Mouse (Mus musculus): Measurements from ENCODE around the gene Pfkm. TPM values are rescaled to one million over a fixed set of nuclear protein-coding genes. Genes with fewer than 3 reads are reported as not detected.

The Pfkm gene
- polyA plus RNA-seq, 1 experiment from 2014 or later, result 106 TPM

DNA sequence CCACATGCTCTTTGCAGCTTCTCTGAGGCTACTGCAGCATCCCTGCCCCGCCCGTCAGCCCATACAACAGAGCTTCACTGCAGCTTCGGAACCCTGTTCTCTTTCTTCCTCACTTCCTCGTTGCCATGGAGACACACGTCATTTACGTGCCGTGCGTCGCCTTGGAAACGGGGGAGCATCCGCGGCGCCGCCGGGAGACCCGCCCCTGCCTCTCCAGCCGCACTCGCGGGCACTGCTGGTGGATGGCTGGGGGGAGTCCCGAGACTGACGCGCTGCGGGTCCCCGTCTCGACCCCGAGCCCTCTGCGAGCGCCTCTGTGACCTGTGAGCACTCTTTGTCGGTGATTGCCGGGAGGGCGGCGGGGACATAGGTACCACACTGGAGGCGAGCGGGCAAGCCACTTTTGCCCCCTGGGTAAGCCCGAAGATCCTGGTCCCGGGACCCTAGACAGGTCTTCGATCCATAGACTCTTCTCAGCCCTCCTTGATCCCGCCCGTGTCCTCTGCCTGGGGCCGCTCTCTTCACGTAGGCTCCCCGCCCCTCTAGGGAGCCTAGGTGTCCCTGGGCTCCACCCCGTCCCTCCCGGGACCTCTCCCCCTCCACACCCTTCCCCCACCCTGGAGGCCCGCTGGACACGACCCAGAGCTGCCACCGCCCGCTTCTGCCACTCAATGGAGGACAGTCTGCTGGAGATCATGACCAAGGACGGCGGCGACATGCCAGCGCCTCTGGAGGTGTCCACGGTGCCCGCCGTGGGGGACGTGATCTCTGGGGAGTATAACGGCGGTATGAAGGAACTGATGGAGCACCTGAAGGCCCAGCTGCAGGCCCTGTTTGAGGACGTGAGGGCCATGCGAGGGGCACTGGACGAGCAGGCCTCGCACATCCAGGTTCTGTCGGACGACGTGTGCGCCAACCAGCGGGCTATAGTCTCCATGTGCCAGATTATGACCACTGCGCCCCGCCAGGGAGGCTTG is 75.5 kb downstream of the Pfkm start:
- Histone ChIP-seq H3K4me1 (ENCODE audit: control insufficient read depth, insufficient read depth, low read depth, low read length) (peaks cover 7% of the 10 kb centered on the region), H3K4me3 (ENCODE audit: low read length) (peak overlapping the region; percentile 70), H3K9ac (ENCODE audit: low read depth, low read length) (peak overlapping the region; percentile 77), H3K9me3 (ENCODE audit: control insufficient read depth, low read length) (no peaks in the 10 kb centered on the region), H3K27ac (ENCODE audit: low read depth, low read length) (peak overlapping the region; percentile 94), H3K27me3 (replicated peaks; ENCODE audit: control insufficient read depth, insufficient read depth, low read length) (no peaks in the 10 kb centered on the region), H3K4me2 (ENCODE audit: low read length) (peak overlapping the region; percentile 72), H3K36me3 (ENCODE audit: control insufficient read depth, insufficient read depth, low read length) (no peaks in the 10 kb centered on the region)
- WGBS, result under 1% methylated on average over 63 of the region's 69 CpGs
- ATAC-seq, result peak; percentile 95

GRCm38 (mm10) chr15:98168622-98169004 is 76.2 kb downstream of the Pfkm start:
- no peak for ATAC-seq
- Histone ChIP-seq H3K4me2 (ENCODE audit: low read length) (peak overlapping the region; percentile 72), H3K4me1 (ENCODE audit: control insufficient read depth, insufficient read depth, low read depth, low read length) (peaks cover 8% of the 10 kb centered on the region), H3K9ac (ENCODE audit: low read depth, low read length) (peak overlapping the region; percentile 77), H3K27ac (ENCODE audit: low read depth, low read length) (no peak overlapping the region; the same call in 1 of the 2 replicates), H3K27me3 (replicated peaks; ENCODE audit: control insufficient read depth, insufficient read depth, low read length) (no peaks in the 10 kb centered on the region), H3K4me3 (ENCODE audit: low read length) (peak overlapping the region; percentile 70), H3K9me3 (ENCODE audit: control insufficient read depth, low read length) (no peaks in the 10 kb centered on the region), H3K36me3 (ENCODE audit: control insufficient read depth, insufficient read depth, low read length) (no peaks in the 10 kb centered on the region)
- WGBS, result 4% methylated on average over 19 of the region's 19 CpGs

- Histone ChIP-seq H3K27ac (ENCODE audit: low read depth, low read length) (no peak overlapping the region), H3K4me3 (ENCODE audit: low read length) (peak overlapping the region; percentile 70), H3K36me3 (ENCODE audit: control insufficient read depth, insufficient read depth, low read length) (no peaks in the 10 kb centered on the region), H3K27me3 (replicated peaks; ENCODE audit: control insufficient read depth, insufficient read depth, low read length) (no peaks in the 10 kb centered on the region), H3K9ac (ENCODE audit: low read depth, low read length) (peak overlapping the region; percentile 53), H3K9me3 (ENCODE audit: control insufficient read depth, low read length) (no peaks in the 10 kb centered on the region), H3K4me2 (ENCODE audit: low read length) (peak overlapping the region; percentile 72), H3K4me1 (ENCODE audit: control insufficient read depth, insufficient read depth, low read depth, low read length) (peaks cover 9% of the 10 kb centered on the region)
- no peak for ATAC-seq
- 25% methylated on average over 7 of the region's 7 CpGs for WGBS
These were observed 78.0 kb downstream of the Pfkm start for GRCm38 (mm10) chr15:98170365-98170764.

GRCm38 (mm10) chr15:98170917-98171316 is 78.5 kb downstream of the Pfkm start:
- no peaks in the 10 kb centered on the region for H3K27me3 ChIP-seq (replicated peaks; ENCODE audit: control insufficient read depth, insufficient read depth, low read length)

GRCm38 (mm10) chr15:98172113-98172512 is 79.7 kb downstream of the Pfkm start:
- no peaks in the 10 kb centered on the region for H3K36me3 ChIP-seq (ENCODE audit: control insufficient read depth, insufficient read depth, low read length)
- no peak overlapping the region for H3K4me3 ChIP-seq (ENCODE audit: low read length)
- no peak for ATAC-seq
- H3K4me2 ChIP-seq (ENCODE audit: low read length), result peak overlapping the region; percentile 72; the same call in 1 of the 2 replicates
- peaks cover 9% of the 10 kb centered on the region for H3K4me1 ChIP-seq (ENCODE audit: control insufficient read depth, insufficient read depth, low read depth, low read length)
- no peaks in the 10 kb centered on the region for H3K9me3 ChIP-seq (ENCODE audit: control insufficient read depth, low read length)
- no peak overlapping the region for H3K27ac ChIP-seq (ENCODE audit: low read depth, low read length)
- 0 out of 2 replicates have a peak, but pooled peaks cover 2% of the 10 kb centered on the region for H3K27me3 ChIP-seq (replicated peaks; ENCODE audit: control insufficient read depth, insufficient read depth, low read length)
- no peak overlapping the region for H3K9ac ChIP-seq (ENCODE audit: low read depth, low read length)
- 75% methylated on average over 5 of the region's 5 CpGs for WGBS

More at GRCm38 (mm10) chr15:98170917-98171316, 78.5 kb downstream of the Pfkm start:
- H3K27ac ChIP-seq (ENCODE audit: low read depth, low read length), result no peak overlapping the region
- WGBS, result 72% methylated on average over 9 of the region's 9 CpGs
- ATAC-seq, result no peak
- H3K4me1 ChIP-seq (ENCODE audit: control insufficient read depth, insufficient read depth, low read depth, low read length), result peaks cover 9% of the 10 kb centered on the region
- no peaks in the 10 kb centered on the region for H3K36me3 ChIP-seq (ENCODE audit: control insufficient read depth, insufficient read depth, low read length)
- no peaks in the 10 kb centered on the region for H3K9me3 ChIP-seq (ENCODE audit: control insufficient read depth, low read length)
- peak overlapping the region; percentile 72 for H3K4me2 ChIP-seq (ENCODE audit: low read length)
- H3K9ac ChIP-seq (ENCODE audit: low read depth, low read length), result no peak overlapping the region
- peak overlapping the region; percentile 70 for H3K4me3 ChIP-seq (ENCODE audit: low read length)

GRCm38 (mm10) chr15:98173821-98174220 is 81.4 kb downstream of the Pfkm start:
- 34% methylated on average over 8 of the region's 8 CpGs for WGBS
- Histone ChIP-seq H3K4me1 (ENCODE audit: control insufficient read depth, insufficient read depth, low read depth, low read length) (peaks cover 6% of the 10 kb centered on the region), H3K36me3 (ENCODE audit: control insufficient read depth, insufficient read depth, low read length) (no peaks in the 10 kb centered on the region), H3K4me2 (ENCODE audit: low read length) (peak overlapping the region; percentile 18; the same call in 1 of the 2 replicates), H3K9me3 (ENCODE audit: control insufficient read depth, low read length) (no peaks in the 10 kb centered on the region), H3K4me3 (ENCODE audit: low read length) (no peak overlapping the region), H3K27me3 (replicated peaks; ENCODE audit: control insufficient read depth, insufficient read depth, low read length) (0 out of 2 replicates have a peak, but pooled peaks cover 2% of the 10 kb centered on the region), H3K9ac (ENCODE audit: low read depth, low read length) (no peak overlapping the region), H3K27ac (ENCODE audit: low read depth, low read length) (no peak overlapping the region)
- ATAC-seq, result no peak

- WGBS, result 72% methylated on average over 3 of the region's 3 CpGs
- H3K27ac ChIP-seq (ENCODE audit: low read depth, low read length), result no peak overlapping the region
- no peaks in the 10 kb centered on the region for H3K9me3 ChIP-seq (ENCODE audit: control insufficient read depth, low read length)
- H3K27me3 ChIP-seq (replicated peaks; ENCODE audit: control insufficient read depth, insufficient read depth, low read length), result 0 out of 2 replicates have a peak, but pooled peaks cover 2% of the 10 kb centered on the region
- H3K4me3 ChIP-seq (ENCODE audit: low read length), result no peak overlapping the region
- no peak for ATAC-seq
- H3K4me2 ChIP-seq (ENCODE audit: low read length), result no peak overlapping the region
- H3K36me3 ChIP-seq (ENCODE audit: control insufficient read depth, insufficient read depth, low read length), result no peaks in the 10 kb centered on the region
- H3K4me1 ChIP-seq (ENCODE audit: control insufficient read depth, insufficient read depth, low read depth, low read length), result peaks cover 5% of the 10 kb centered on the region
- no peak overlapping the region for H3K9ac ChIP-seq (ENCODE audit: low read depth, low read length)
These were observed 84.9 kb downstream of the Pfkm start for GRCm38 (mm10) chr15:98177320-98177719.

GRCm38 (mm10) chr15:98180567-98181131 is 88.3 kb downstream of the Pfkm start:
- no peaks in the 10 kb centered on the region for H3K36me3 ChIP-seq (ENCODE audit: control insufficient read depth, insufficient read depth, low read length)
- peak overlapping the region; percentile 63 for H3K27ac ChIP-seq (ENCODE audit: low read depth, low read length)
- H3K4me1 ChIP-seq (ENCODE audit: control insufficient read depth, insufficient read depth, low read depth, low read length), result peaks cover 3% of the 10 kb centered on the region
- H3K4me3 ChIP-seq (ENCODE audit: low read length), result peak overlapping the region; percentile 41
- whole genome bisulfite sequencing, result 4% methylated on average over 26 of the region's 26 CpGs
- peak overlapping the region; percentile 86 for H3K4me2 ChIP-seq (ENCODE audit: low read length)
- ATAC-seq, result no peak
- peak overlapping the region; percentile 49 for H3K9ac ChIP-seq (ENCODE audit: low read depth, low read length)
- H3K9me3 ChIP-seq (ENCODE audit: control insufficient read depth, low read length), result no peaks in the 10 kb centered on the region
- H3K27me3 ChIP-seq (replicated peaks; ENCODE audit: control insufficient read depth, insufficient read depth, low read length), result 0 out of 2 replicates have a peak, but pooled peaks cover 2% of the 10 kb centered on the region

Measured in hindbrain, embryonic 16.5 days (tissue).